Mouse (Mus musculus) intestine, embryonic 14.5 days (tissue): ENCODE data around the gene Arap1. TPM values are rescaled to one million over a fixed set of nuclear protein-coding genes. Genes with fewer than 3 reads are reported as not detected.
A peak's percentile ranks its signal among the peaks of the same experiment; 100 is the strongest.

Source experiments
- ATAC-seq: fragments of 200-750 bp; cut with Nextera tagmentation; replicated peaks from 2 replicates; pipeline ENCODE4 v1.8.0; 2017; ENCODE audit warnings: low read depth, moderate number of reproducible peaks, moderate TSS enrichment, moderate library complexity; ENCODE audit not compliant: low FRiP score, low TSS enrichment
- DNase-seq: peaks from one replicate; pipeline ENCODE4 v3.0.0-alpha.2; 2018; ENCODE audit warnings: low spot score
- H3K27ac ChIP-seq: fragments of 300-500 bp; sonication (generic); 2 replicates; pipeline ENCODE4 v1.5.1; 2014; ENCODE audit warnings: low read depth, mild to moderate bottlenecking, control low read depth
- H3K27me3 ChIP-seq: fragments of 300-500 bp; sonication (generic); replicated peaks from 2 replicates; pipeline ENCODE4 v1.6.1; 2014; ENCODE audit warnings: low read length, control low read depth; ENCODE audit not compliant: control insufficient read depth, insufficient read depth
- H3K36me3 ChIP-seq: fragments of 300-500 bp; sonication (generic); 2 replicates; pipeline ENCODE4 v1.6.1; 2014; ENCODE audit warnings: low read length, control low read depth; ENCODE audit not compliant: control insufficient read depth, insufficient read depth
- H3K4me1 ChIP-seq: fragments of 300-500 bp; sonication (generic); replicated peaks from 2 replicates; pipeline ENCODE4 v1.6.1; 2014; ENCODE audit warnings: low read length, control low read depth, mixed read lengths; ENCODE audit not compliant: control insufficient read depth, insufficient read depth
- H3K4me2 ChIP-seq: fragments of 300-500 bp; sonication (generic); 2 replicates; pipeline ENCODE4 v1.6.1; 2014; ENCODE audit warnings: low read length
- H3K4me3 ChIP-seq: fragments of 300-500 bp; sonication (generic); 2 replicates; pipeline ENCODE4 v1.5.1; 2014; ENCODE audit warnings: low read depth, low read length, control low read depth, mixed read lengths
- H3K9ac ChIP-seq: fragments of 300-500 bp; sonication (generic); 2 replicates; pipeline ENCODE4 v1.6.1; 2014; ENCODE audit warnings: mild to moderate bottlenecking, low read length
- H3K9me3 ChIP-seq: fragments of 300-500 bp; sonication (generic); 2 replicates; pipeline ENCODE4 v1.6.1; 2016; ENCODE audit warnings: low read length, control low read depth; ENCODE audit not compliant: control insufficient read depth
- WGBS: fragments of 180-500 bp; shearing (Covaris S2); extraction: QIAGEN DNeasy Blood & Tissue Kit; methylation state at CpG from one replicate; pipeline ENCODE4 v1.1.7; 2014; 5-methylcytosine and 5-hydroxymethylcytosine counted together
- polyA plus RNA-seq: library from polyadenylated mRNA; unstranded; fragments of >200 nt; fragmentation: Nextera tagmentation; extraction: Ambion mirVana; gene quantifications from 2 replicates; pipeline ENCODE4 v1.2.1, GENCODE M21; 2014

The Arap1 gene
- polyA plus RNA-seq, 1 experiment from 2014 or later = 70.1 TPM

DNA sequence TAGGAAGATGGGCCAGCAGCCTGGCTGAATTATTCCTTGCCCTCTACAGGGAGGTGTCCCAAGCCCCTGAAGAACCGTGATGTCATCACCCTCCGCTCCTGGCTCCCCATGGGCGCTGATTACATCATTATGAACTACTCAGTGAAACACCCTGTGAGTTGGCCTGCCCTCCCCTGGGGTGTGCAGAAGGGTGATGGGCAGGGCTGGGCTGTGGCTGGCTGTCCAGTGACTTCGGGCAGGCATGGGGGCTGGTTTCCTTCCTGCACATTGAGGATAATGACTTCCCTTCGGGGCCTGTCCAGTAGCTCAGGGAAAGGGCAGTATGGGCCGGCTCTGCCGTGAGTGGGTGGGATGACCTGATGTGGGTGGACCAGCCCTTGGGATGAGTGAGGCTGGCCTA, 4.7 kb upstream of the Arap1 start:
- H3K27me3 ChIP-seq = no peaks in the 10 kb centered on the region
- ATAC-seq (no peak), DNase-seq (no peak)
- H3K4me1 ChIP-seq = 0 out of 2 replicates have a peak, but pooled peaks cover 3% of the 10 kb centered on the region
- H3K9me3 ChIP-seq = no peaks in the 10 kb centered on the region
- H3K4me3 ChIP-seq = no peak overlapping the region
- WGBS = 72% methylated on average over 7 of the region's 7 CpGs
- peaks cover 11% of the 10 kb centered on the region; the same call in 1 of the 2 replicates for H3K36me3 ChIP-seq
- no peak overlapping the region for H3K4me2 ChIP-seq
- no peak overlapping the region for H3K27ac ChIP-seq
- H3K9ac ChIP-seq = no peak overlapping the region

DNA sequence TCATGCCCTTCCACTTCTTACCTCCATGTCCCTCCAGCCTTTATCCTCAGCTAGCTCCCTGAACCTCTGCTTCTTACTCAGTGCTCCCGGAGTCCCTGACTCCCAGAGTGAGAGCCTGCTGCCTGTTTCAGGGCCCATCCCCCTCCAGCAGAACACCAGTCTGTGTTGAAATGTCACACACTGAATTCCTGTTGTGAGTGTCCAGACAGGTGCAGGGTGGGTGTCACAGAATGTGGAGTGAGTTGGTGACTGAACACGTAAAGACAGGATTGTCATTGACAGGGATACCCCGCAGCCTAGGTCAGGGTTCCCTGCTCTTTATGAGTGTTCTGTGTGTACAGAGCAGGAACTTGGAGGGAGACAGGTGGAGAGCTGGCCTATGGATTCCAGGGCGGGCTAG, 3.0 kb upstream of the Arap1 start:
- H3K4me1 ChIP-seq = peaks cover 9% of the 10 kb centered on the region
- no peak overlapping the region for H3K4me2 ChIP-seq
- 69% methylated on average over 4 of the region's 4 CpGs for WGBS
- no peak overlapping the region for H3K27ac ChIP-seq
- peaks cover 6% of the 10 kb centered on the region; the same call in 1 of the 2 replicates for H3K36me3 ChIP-seq
- no peak overlapping the region for H3K4me3 ChIP-seq
- H3K9ac ChIP-seq = no peak overlapping the region
- DNase-seq (no peak), ATAC-seq (no peak)
- H3K9me3 ChIP-seq = no peaks in the 10 kb centered on the region
- H3K27me3 ChIP-seq = no peaks in the 10 kb centered on the region

DNA sequence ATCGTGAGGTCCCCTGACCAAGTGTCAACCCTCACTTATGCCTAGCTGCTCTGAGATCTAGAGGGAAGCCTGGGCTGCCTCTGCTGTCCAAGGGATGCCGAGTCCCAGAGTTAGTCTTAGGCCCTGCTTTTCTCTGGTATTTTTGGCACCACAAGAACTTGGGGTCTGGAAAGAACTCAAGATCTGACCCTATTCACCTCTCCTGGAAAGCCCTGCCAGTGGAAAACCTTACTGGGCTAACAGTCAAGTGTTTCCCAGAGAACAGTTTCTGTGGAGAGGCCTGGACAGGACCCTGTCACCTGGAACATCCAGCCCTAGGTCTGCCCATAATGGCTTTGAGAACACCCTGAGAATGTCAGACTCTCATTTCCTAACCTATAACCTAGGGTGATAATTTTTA, 876 bp upstream of the Arap1 start:
- DNase-seq (no peak), ATAC-seq (no peak)
- Histone ChIP-seq H3K27ac (no peak overlapping the region), H3K9ac (no peak overlapping the region), H3K27me3 (no peaks in the 10 kb centered on the region), H3K4me1 (peaks cover 9% of the 10 kb centered on the region), H3K36me3 (peaks cover 6% of the 10 kb centered on the region; the same call in 1 of the 2 replicates), H3K4me3 (no peak overlapping the region), H3K9me3 (no peaks in the 10 kb centered on the region), H3K4me2 (no peak overlapping the region)
- 77% methylated on average over 2 of the region's 2 CpGs for WGBS

DNA sequence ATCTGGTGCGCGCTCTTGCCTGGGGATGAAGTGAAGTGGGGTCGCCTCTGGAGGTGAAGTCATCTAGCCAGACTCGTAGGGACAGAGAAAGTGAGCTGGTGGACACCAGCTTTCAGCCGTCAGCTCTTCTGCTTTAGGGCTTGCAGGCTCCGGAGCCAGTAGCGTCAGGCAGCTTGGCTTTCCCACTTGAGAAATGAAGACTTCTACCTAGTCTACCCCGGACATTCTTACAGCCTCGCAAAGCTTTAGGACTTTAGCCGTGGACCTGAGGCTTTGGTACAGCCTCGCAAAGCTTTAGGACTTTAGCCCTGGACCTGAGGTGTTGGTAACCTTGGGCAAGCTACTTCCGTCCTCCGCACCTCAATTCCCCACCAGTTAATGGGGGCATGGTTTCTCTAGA, 445 bp downstream of the Arap1 start:
- Histone ChIP-seq H3K4me1 (peaks cover 9% of the 10 kb centered on the region), H3K27me3 (no peaks in the 10 kb centered on the region), H3K4me3 (peak overlapping the region; percentile 53), H3K9ac (peak overlapping the region; percentile 39), H3K4me2 (peak overlapping the region; percentile 75), H3K9me3 (no peaks in the 10 kb centered on the region), H3K27ac (no peak overlapping the region), H3K36me3 (peaks cover 6% of the 10 kb centered on the region; the same call in 1 of the 2 replicates)
- 0 out of 2 replicates have a peak, but pooled peaks have one; percentile 33 for ATAC-seq
- DNase-seq = peak; percentile 68
- WGBS = 3% methylated on average over 13 of the region's 13 CpGs

DNA sequence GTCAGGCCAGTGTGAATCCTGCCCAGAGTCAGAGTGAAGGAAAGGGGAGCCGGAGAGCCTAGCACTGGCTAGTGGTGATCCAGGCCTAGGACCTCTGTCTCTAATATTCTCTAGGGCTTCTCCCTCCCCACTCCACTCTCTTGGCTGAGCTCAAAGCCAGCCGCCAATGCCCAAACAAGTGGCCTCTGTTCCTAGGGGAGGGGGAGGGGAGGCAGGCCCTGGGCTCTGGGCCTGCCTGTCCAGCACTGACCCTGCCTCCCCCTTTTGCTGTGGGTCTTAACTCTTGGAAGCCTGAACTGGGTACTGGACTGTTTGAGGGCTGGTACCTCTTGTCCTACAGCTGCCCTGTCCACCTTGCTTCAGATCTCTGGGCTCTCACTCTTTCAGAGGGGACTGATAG, 2.0 kb downstream of the Arap1 start:
- Histone ChIP-seq H3K4me3 (no peak overlapping the region), H3K4me1 (peaks cover 9% of the 10 kb centered on the region), H3K27me3 (no peaks in the 10 kb centered on the region), H3K4me2 (no peak overlapping the region), H3K9ac (no peak overlapping the region), H3K36me3 (no peaks in the 10 kb centered on the region), H3K27ac (no peak overlapping the region), H3K9me3 (no peaks in the 10 kb centered on the region)
- 57% methylated on average over 2 of the region's 2 CpGs for WGBS
- ATAC-seq = no peak
- DNase-seq = no peak

DNA sequence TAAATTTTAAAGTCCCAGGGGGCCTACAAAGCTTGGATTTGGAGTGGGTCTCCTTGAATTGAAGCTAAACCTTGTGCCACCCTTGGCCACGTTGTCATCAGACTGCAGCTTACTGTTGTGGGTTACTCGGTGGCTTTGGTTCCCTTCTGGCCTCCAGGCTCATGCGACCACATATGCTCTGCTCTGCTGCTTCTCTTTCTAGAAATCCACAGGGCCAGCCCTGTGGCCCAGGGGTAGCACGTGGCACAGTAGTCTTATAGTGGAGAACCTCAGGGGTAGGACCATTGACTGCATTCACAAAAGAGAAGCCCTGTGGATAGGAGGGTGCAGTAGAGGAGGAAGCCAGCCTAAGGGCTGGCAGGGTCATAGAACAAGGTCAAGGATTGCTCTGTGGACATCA, 4.5 kb downstream of the Arap1 start:
- Histone ChIP-seq H3K27ac (no peak overlapping the region), H3K4me1 (peaks cover 9% of the 10 kb centered on the region), H3K9ac (no peak overlapping the region), H3K36me3 (no peaks in the 10 kb centered on the region), H3K4me3 (no peak overlapping the region), H3K9me3 (no peaks in the 10 kb centered on the region), H3K27me3 (no peaks in the 10 kb centered on the region), H3K4me2 (no peak overlapping the region)
- ATAC-seq (no peak), DNase-seq (no peak)
- 88% methylated on average over 4 of the region's 4 CpGs for WGBS

DNA sequence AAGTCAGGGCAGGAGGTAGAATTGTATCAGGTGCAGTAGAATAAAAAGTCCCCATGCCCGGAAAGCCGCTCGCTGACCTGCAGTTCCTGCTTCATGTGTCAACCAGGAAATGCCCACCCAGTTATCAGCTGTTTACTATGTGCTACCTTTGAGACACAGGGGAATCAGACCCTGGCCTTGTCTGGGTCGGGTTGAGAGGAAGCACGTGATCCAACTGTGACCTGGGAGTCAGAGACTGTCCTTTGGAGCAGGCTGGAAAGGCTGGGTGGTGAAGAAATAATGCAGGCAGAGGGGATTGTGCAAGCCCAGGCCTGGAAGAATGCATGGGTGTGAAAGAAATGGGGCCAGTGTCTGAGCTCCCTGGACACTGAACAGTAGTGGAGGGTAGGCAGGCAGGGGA, 6.6 kb downstream of the Arap1 start:
- Histone ChIP-seq H3K4me3 (no peak overlapping the region), H3K36me3 (no peaks in the 10 kb centered on the region), H3K4me2 (no peak overlapping the region), H3K27ac (no peak overlapping the region), H3K9me3 (no peaks in the 10 kb centered on the region), H3K27me3 (no peaks in the 10 kb centered on the region), H3K9ac (no peak overlapping the region), H3K4me1 (peaks cover 5% of the 10 kb centered on the region; the same call in 1 of the 2 replicates)
- no peak for ATAC-seq
- DNase-seq = no peak
- 58% methylated on average over 5 of the region's 5 CpGs for WGBS

DNA sequence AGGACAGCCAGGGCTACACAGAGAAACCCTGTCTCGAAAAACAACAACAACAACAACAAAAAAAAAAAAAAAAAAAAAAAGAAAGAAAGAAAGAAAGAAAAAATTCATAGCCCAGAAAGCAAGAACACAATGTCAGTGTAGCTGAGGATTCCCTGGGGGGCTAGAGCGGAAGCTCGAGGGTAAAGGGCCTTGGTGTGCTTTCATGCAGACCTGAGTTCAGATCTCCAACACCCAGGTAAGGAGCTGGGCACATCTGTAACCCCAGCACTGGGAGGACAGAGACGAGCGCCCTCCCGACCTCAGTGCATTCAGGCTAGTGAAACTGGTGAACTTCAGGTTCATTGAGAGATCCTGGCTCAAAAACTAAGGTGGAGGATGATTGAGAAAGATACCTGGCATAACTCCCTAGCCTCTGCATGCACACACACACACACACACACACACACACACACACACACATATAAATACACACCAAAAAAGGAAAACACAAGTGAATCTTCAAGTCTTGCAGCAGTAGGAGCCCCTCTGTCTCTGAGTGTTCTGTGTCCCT, 7.8 kb downstream of the Arap1 start:
- peaks cover 5% of the 10 kb centered on the region; the same call in 1 of the 2 replicates for H3K4me1 ChIP-seq
- H3K27me3 ChIP-seq = no peaks in the 10 kb centered on the region
- no peak overlapping the region for H3K4me3 ChIP-seq
- ATAC-seq = no peak
- H3K27ac ChIP-seq = no peak overlapping the region
- no peak overlapping the region for H3K9ac ChIP-seq
- no peak overlapping the region for H3K4me2 ChIP-seq
- WGBS = 91% methylated on average over 6 of the region's 6 CpGs
- no peak for DNase-seq
- no peaks in the 10 kb centered on the region for H3K36me3 ChIP-seq
- no peaks in the 10 kb centered on the region for H3K9me3 ChIP-seq

DNA sequence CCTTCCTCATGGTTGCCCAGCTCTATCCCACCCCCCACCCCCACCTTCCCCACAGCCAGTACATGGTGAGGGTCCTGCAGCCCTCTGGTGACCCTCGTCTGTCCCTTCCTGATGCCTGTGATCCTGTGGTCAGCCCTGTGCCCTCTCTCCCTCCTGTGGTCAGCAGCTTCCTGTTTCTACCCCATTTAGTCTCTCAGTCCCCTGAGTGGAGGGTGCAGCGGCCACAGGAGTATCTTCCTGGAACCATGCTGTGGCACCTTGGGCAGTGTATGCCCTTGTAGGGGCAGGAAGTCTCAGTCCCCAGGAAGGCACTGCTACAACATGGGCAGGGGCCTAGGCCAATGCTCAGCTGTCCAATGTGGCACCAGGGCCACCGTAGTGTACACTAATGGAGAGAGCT, 9.0 kb downstream of the Arap1 start:
- Histone ChIP-seq H3K27ac (no peak overlapping the region), H3K9me3 (no peaks in the 10 kb centered on the region), H3K4me2 (no peak overlapping the region), H3K4me1 (peaks cover 9% of the 10 kb centered on the region; the same call in 1 of the 2 replicates), H3K27me3 (no peaks in the 10 kb centered on the region), H3K36me3 (no peaks in the 10 kb centered on the region), H3K9ac (no peak overlapping the region), H3K4me3 (no peak overlapping the region)
- 77% methylated on average over 3 of the region's 3 CpGs for WGBS
- ATAC-seq (no peak), DNase-seq (no peak)
